Mouse (Mus musculus) CD4-positive helper T cell, adult 2 months (primary cell): ENCODE data around the gene Klrb1.

Source experiments
- DNase-seq: peaks from one replicate; pipeline ENCODE4 v3.0.0-alpha.2; 2012; ENCODE audit warnings: low read depth, missing footprints, low spot score

Klrb1 gene

GRCm38 (mm10) chr6:128734896-128735295, 12.0 kb upstream of the Klrb1 start:
- DNase-seq: no peak

- no peak for DNase-seq
These were observed 11.2 kb upstream of the Klrb1 start for GRCm38 (mm10) chr6:128733908-128734679.

- DNase-seq: no peak
These were observed 9.2 kb upstream of the Klrb1 start for GRCm38 (mm10) chr6:128732032-128732431.

GRCm38 (mm10) chr6:128701691-128702090, 21.2 kb downstream of the Klrb1 start:
- DNase-seq: no peak

GRCm38 (mm10) chr6:128679574-128679973, 43.3 kb downstream of the Klrb1 start:
- DNase-seq: no peak

GRCm38 (mm10) chr6:128669936-128670335, 52.9 kb downstream of the Klrb1 start:
- DNase-seq: no peak

- DNase-seq: no peak
These were observed 60.7 kb downstream of the Klrb1 start, which contains the start of gene Clec2h for GRCm38 (mm10) chr6:128662206-128662605. Gene Clec2h (plus strand): TSS chr6:128662385.

GRCm38 (mm10) chr6:128661249-128661648, 61.6 kb downstream of the Klrb1 start:
- DNase-seq: no peak
